Mouse (Mus musculus) hindbrain, embryonic 13.5 days (tissue): ENCODE measurements around the gene AC134908.4. TPM values are rescaled to one million over a fixed set of nuclear protein-coding genes. Genes with fewer than 3 reads are reported as not detected.

Experiments
- ATAC-seq: fragments of 200-750 bp; cut with Nextera tagmentation; 2 replicates; pipeline ENCODE4 v1.8.0; 2017; ENCODE audit warnings: moderate TSS enrichment; ENCODE audit not compliant: low FRiP score
- H3K27ac ChIP-seq: fragments of 300-500 bp; sonication (generic); 2 replicates; pipeline ENCODE4 v1.5.1; 2015; ENCODE audit warnings: inconsistent platforms, mild to moderate bottlenecking, moderate library complexity
- H3K27me3 ChIP-seq: fragments of 300-500 bp; sonication (generic); 2 replicates; pipeline ENCODE4 v1.6.1; 2015; ENCODE audit warnings: mild to moderate bottlenecking, inconsistent platforms
- H3K36me3 ChIP-seq: fragments of 300-500 bp; sonication (generic); 2 replicates; pipeline ENCODE4 v1.6.1; 2015; ENCODE audit warnings: mild to moderate bottlenecking, inconsistent platforms
- H3K4me1 ChIP-seq: fragments of 300-500 bp; sonication (generic); replicated peaks from 2 replicates; pipeline ENCODE4 v1.6.1; 2015; ENCODE audit warnings: inconsistent platforms
- H3K4me2 ChIP-seq: fragments of 300-500 bp; sonication (generic); 2 replicates; pipeline ENCODE4 v1.6.1; 2015; ENCODE audit warnings: inconsistent platforms, mild to moderate bottlenecking, moderate library complexity
- H3K4me3 ChIP-seq: fragments of 300-500 bp; sonication (generic); 2 replicates; pipeline ENCODE4 v1.5.1; 2015; ENCODE audit warnings: mild to moderate bottlenecking, inconsistent platforms
- H3K9ac ChIP-seq: fragments of 300-500 bp; sonication (generic); 2 replicates; pipeline ENCODE4 v1.6.1; 2015; ENCODE audit warnings: mild to moderate bottlenecking, inconsistent platforms
- H3K9me3 ChIP-seq: fragments of 300-500 bp; sonication (generic); 2 replicates; pipeline ENCODE4 v1.6.1; 2016; ENCODE audit warnings: inconsistent platforms
- WGBS: fragments of 180-500 bp; shearing (Covaris S2); methylation state at CpG from one replicate; pipeline ENCODE4 v1.1.7; 2015; 5-methylcytosine and 5-hydroxymethylcytosine counted together
- polyA plus RNA-seq: library from polyadenylated mRNA; unstranded; fragments of >200 nt; fragmentation: Nextera tagmentation; extraction: Ambion mirVana; gene quantifications from 2 replicates; pipeline ENCODE4 v1.2.1, GENCODE M21; 2015

AC134908.4 gene
- polyA plus RNA-seq, 1 experiment from 2014 or later, result 0.60 TPM

- peak overlapping the region; percentile 88 for H3K4me2 ChIP-seq
- H3K9me3 ChIP-seq, result no peaks in the 10 kb centered on the region
- H3K4me3 ChIP-seq, result peak overlapping the region; percentile 61
- WGBS, result under 1% methylated on average over 37 of the region's 37 CpGs
- peaks cover 57% of the 10 kb centered on the region for H3K4me1 ChIP-seq
- peak overlapping the region; percentile 70 for H3K9ac ChIP-seq
- H3K36me3 ChIP-seq, result no peaks in the 10 kb centered on the region
- peak overlapping the region; percentile 76; the same call in 1 of the 2 replicates for H3K27ac ChIP-seq
- peaks cover 6% of the 10 kb centered on the region for H3K27me3 ChIP-seq
- no peak for ATAC-seq
Measured at GRCm38 (mm10) chr17:25796211-25796771, 832 bp upstream of the AC134908.4 start.

DNA sequence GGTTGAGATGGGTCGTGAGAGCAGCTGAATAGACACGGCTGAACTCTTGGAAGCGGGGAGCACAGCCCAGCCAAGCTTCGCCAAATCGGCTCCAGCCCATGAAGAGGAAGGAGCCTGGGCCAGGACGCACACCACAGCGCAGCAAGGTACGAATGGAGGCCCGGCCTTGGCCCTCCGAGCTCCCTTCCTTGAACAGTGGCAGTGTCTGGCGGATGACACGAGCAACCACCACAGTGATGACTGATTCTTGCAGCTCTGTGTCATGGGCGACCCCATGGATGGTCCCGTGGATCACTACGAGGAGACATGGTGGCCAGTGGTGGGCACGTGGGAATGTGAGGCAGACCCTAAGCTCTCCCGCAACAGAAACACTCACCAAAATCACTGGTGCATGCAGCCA is 461 bp downstream of the AC134908.4 start:
- peak overlapping the region; percentile 93 for H3K27ac ChIP-seq
- ATAC-seq, result no peak
- H3K9me3 ChIP-seq, result no peaks in the 10 kb centered on the region
- H3K4me3 ChIP-seq, result peak overlapping the region; percentile 61
- peak overlapping the region; percentile 88 for H3K4me2 ChIP-seq
- WGBS, result 45% methylated on average over 17 of the region's 17 CpGs
- H3K4me1 ChIP-seq, result peaks cover 64% of the 10 kb centered on the region
- peak overlapping the region; percentile 70 for H3K9ac ChIP-seq
- no peaks in the 10 kb centered on the region for H3K36me3 ChIP-seq
- H3K27me3 ChIP-seq, result peaks cover 4% of the 10 kb centered on the region; the same call in 1 of the 2 replicates

DNA sequence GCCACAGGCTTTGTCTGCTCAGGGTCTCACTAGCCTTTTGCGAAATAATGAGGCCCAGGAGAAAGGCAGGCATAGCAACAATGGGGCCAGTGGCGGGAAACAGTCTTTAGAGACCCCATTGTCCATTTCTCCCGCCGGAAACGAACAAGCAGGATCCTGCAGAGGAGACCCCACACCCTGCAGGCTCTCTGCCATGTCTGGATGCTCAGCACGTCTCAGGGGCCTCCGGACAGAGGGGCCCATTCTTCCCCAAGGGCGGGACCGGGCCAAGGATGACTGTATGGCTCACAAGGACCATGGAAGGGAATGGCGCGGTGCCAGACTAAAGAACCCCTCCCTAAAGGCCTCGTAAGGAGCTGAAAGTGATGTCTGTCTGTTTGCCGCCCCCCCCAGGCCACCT is 1.3 kb downstream of the AC134908.4 start:
- Histone ChIP-seq H3K27me3 (peaks cover 4% of the 10 kb centered on the region; the same call in 1 of the 2 replicates), H3K4me2 (peak overlapping the region; percentile 88), H3K4me1 (peaks cover 64% of the 10 kb centered on the region), H3K9me3 (no peaks in the 10 kb centered on the region), H3K4me3 (peak overlapping the region; percentile 61; the same call in 1 of the 2 replicates), H3K9ac (peak overlapping the region; percentile 70; the same call in 1 of the 2 replicates), H3K36me3 (peaks cover 7% of the 10 kb centered on the region), H3K27ac (peak overlapping the region; percentile 93)
- no peak for ATAC-seq
- WGBS, result 10% methylated on average over 13 of the region's 13 CpGs

DNA sequence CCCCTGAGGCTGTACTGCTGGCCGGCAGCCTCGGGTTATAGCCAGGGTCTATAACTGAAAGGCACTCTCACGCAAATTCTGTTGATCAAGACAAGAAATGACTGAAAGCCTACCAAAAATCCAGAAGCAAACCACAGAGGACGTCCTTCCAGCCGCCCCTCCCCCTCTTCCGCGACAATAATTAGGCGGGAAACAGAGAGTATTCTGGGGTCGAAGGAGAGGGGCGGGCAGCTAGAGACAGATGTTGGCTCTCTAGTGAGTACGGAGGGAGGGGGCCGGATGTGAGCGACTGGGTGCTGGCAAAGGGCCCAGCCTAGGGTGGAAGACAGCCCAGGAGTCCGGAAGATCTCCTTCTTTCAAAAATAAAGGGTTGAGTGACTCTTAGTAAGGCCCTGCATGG is 2.8 kb downstream of the AC134908.4 start, which contains the start of gene Fam173a:
TSS of gene Fam173a (minus strand) at position 287 of the 400 bp plus-strand sequence.
- H3K4me1 ChIP-seq, result peaks cover 64% of the 10 kb centered on the region
- H3K9me3 ChIP-seq, result no peaks in the 10 kb centered on the region
- peak; percentile 62 for ATAC-seq
- H3K36me3 ChIP-seq, result peaks cover 20% of the 10 kb centered on the region
- 1% methylated on average over 14 of the region's 14 CpGs for WGBS
- H3K4me3 ChIP-seq, result peak within 1 kb of the TSS; percentile 78
- H3K4me2 ChIP-seq, result peak within 1 kb of the TSS; percentile 88
- H3K27me3 ChIP-seq, result peaks cover 4% of the 10 kb centered on the region; the same call in 1 of the 2 replicates
- H3K9ac ChIP-seq, result peak within 1 kb of the TSS; percentile 90
- peak within 1 kb of the TSS; percentile 93 for H3K27ac ChIP-seq

DNA sequence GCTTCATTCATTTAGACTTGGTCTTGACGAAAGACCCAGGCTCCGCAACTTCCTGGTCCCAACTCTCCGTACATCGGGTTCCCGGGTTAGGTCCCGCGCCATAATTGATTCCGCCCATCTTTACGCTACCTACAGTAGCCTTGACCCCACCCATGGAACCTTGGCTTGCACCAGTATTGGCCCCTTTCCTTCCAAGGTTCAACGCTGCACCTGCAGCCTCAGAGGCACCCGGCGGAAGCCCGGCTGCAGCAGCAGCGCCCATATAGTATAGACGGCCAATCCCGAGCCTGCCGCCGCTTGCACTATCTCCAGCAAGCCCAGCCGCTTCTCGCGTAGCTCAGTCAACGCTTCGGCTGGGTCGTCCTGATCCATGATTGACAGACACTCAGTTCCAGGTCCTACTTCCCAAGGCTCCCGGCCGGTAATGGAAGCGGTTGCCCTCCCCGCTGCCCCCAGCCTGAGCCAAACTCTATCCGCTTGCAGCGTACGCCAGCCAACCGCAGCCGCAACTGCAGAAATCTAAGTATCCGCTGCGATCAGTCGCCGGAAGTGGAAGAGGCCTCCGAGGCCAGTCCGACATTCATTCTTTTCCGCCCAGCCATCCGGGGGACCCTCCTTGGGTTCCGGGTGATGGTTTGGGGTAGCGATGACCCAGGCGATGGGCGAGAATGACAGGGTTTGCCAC is 3.5 kb downstream of the AC134908.4 start:
- Histone ChIP-seq H3K36me3 (peaks cover 23% of the 10 kb centered on the region), H3K27ac (peak overlapping the region; percentile 93), H3K9me3 (no peaks in the 10 kb centered on the region), H3K9ac (peak overlapping the region; percentile 90), H3K4me2 (peak overlapping the region; percentile 88), H3K4me1 (peaks cover 60% of the 10 kb centered on the region), H3K27me3 (peaks cover 4% of the 10 kb centered on the region; the same call in 1 of the 2 replicates), H3K4me3 (peak overlapping the region; percentile 78)
- peak; percentile 66 for ATAC-seq
- WGBS, result under 1% methylated on average over 45 of the region's 45 CpGs

- peaks cover 54% of the 10 kb centered on the region for H3K4me1 ChIP-seq
- H3K27ac ChIP-seq, result peak overlapping the region; percentile 93
- peaks cover 3% of the 10 kb centered on the region; the same call in 1 of the 2 replicates for H3K27me3 ChIP-seq
- ATAC-seq, result no peak
- H3K9ac ChIP-seq, result peak overlapping the region; percentile 90
- H3K9me3 ChIP-seq, result no peaks in the 10 kb centered on the region
- H3K4me2 ChIP-seq, result peak overlapping the region; percentile 88
- WGBS, result 27% methylated on average over 19 of the region's 19 CpGs
- peaks cover 23% of the 10 kb centered on the region for H3K36me3 ChIP-seq
- H3K4me3 ChIP-seq, result peak overlapping the region; percentile 78
Measured at GRCm38 (mm10) chr17:25791320-25791842, 4.1 kb downstream of the AC134908.4 start.

GRCm38 (mm10) chr17:25786781-25787504 is 8.5 kb downstream of the AC134908.4 start:
- Histone ChIP-seq H3K36me3 (peaks cover 46% of the 10 kb centered on the region), H3K9ac (0 out of 2 replicates have a peak overlapping the region, but pooled peaks have one; percentile 13), H3K27me3 (no peaks in the 10 kb centered on the region), H3K4me1 (peaks cover 46% of the 10 kb centered on the region), H3K27ac (no peak overlapping the region), H3K9me3 (no peaks in the 10 kb centered on the region), H3K4me3 (no peak overlapping the region), H3K4me2 (no peak overlapping the region)
- no peak for ATAC-seq
- WGBS, result 94% methylated on average over 9 of the region's 9 CpGs

GRCm38 (mm10) chr17:25786280-25786679 is 9.2 kb downstream of the AC134908.4 start, which contains the start of gene Ccdc78:
Ccdc78 (plus strand) TSS chr17:25786580.
- 84% methylated on average over 3 of the region's 3 CpGs for WGBS
- H3K9me3 ChIP-seq, result no peaks in the 10 kb centered on the region
- peaks cover 41% of the 10 kb centered on the region for H3K4me1 ChIP-seq
- peak within 1 kb of the TSS; percentile 90 for H3K4me2 ChIP-seq
- peaks cover 53% of the 10 kb centered on the region for H3K36me3 ChIP-seq
- H3K9ac ChIP-seq, result peak within 1 kb of the TSS; percentile 88
- peak within 1 kb of the TSS; percentile 91 for H3K27ac ChIP-seq
- no peak for ATAC-seq
- H3K4me3 ChIP-seq, result peak within 1 kb of the TSS; percentile 74
- H3K27me3 ChIP-seq, result no peaks in the 10 kb centered on the region

DNA sequence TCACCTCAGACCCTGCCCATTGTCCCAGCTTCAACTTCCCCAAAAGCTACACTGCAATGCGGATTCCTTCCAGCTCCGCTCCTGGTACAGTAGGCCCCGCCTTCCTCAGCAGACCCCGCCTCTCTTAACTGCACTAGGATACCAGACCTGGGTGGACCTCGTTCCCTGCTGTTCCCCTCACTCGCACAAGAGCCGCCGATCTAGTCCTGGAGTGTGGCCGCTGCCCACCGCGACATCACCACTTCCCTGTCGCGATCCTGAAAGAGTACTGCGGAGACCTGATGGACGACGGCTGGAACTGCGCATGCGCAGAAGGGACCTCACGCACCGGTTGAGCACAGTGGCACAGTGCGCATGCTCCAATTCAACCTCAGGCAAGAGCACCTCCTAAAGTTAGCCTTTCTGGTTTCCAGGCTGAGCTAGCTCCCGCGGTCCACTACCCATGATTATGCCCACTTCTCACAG is 10.1 kb downstream of the AC134908.4 start, which contains the start of gene Haghl:
TSS of gene Haghl (minus strand) at position 393 of the 465 bp plus-strand sequence.
- ATAC-seq, result peak; percentile 82
- under 1% methylated on average over 23 of the region's 23 CpGs for WGBS
- Histone ChIP-seq H3K9me3 (no peaks in the 10 kb centered on the region), H3K4me2 (peak within 1 kb of the TSS; percentile 90), H3K36me3 (peaks cover 63% of the 10 kb centered on the region), H3K27ac (peak within 1 kb of the TSS; percentile 91), H3K4me1 (peaks cover 32% of the 10 kb centered on the region), H3K9ac (peak within 1 kb of the TSS; percentile 88), H3K27me3 (no peaks in the 10 kb centered on the region), H3K4me3 (peak within 1 kb of the TSS; percentile 74)

DNA sequence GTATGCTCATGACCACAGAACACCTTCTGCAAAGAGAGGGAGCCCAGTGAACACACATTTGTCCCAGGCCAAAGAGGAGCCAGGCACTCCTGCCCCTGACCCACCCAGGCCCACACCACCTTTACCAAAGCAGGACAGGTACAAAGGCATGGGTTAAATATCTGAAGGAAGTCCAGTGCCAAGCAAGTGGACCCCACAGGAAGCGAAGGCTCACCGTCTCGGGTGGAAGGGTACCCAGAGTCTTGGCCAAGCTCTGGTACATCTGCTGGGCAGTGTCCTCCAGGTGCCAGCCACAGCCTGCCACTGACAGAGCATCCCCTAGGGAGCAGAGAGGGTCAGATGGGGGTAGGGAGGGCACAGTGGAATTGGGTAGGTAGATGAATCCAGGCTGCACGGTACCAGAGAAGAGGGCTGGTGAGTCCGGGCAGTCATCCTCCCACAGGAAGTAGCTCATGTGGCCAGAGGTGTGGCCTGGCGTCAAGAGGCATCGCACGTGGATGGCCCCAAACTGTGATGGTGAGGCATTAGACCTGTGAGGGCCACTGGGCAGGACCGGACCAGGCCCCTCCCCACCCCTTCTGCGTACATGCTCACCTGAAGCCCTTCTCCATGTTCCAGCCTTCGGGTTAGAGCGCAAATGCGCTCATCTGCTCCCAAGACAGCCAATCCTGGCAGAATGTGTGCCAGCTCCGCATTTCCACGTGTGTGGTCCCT is 11.4 kb downstream of the AC134908.4 start:
- peak overlapping the region; percentile 91; the same call in 1 of the 2 replicates for H3K27ac ChIP-seq
- H3K4me2 ChIP-seq, result peak overlapping the region; percentile 90
- WGBS, result 86% methylated on average over 15 of the region's 15 CpGs
- H3K9me3 ChIP-seq, result no peaks in the 10 kb centered on the region
- peak overlapping the region; percentile 74 for H3K4me3 ChIP-seq
- peaks cover 62% of the 10 kb centered on the region for H3K36me3 ChIP-seq
- H3K9ac ChIP-seq, result peak overlapping the region; percentile 88
- H3K27me3 ChIP-seq, result no peaks in the 10 kb centered on the region
- ATAC-seq, result no peak
- peaks cover 31% of the 10 kb centered on the region for H3K4me1 ChIP-seq

- Histone ChIP-seq H3K4me3 (0 out of 2 replicates have a peak overlapping the region, but pooled peaks have one; percentile 74), H3K36me3 (peaks cover 65% of the 10 kb centered on the region), H3K9me3 (no peaks in the 10 kb centered on the region), H3K27me3 (no peaks in the 10 kb centered on the region), H3K9ac (peak overlapping the region; percentile 88), H3K4me1 (peaks cover 31% of the 10 kb centered on the region), H3K27ac (no peak overlapping the region), H3K4me2 (0 out of 2 replicates have a peak overlapping the region, but pooled peaks have one; percentile 13)
- ATAC-seq, result no peak
- WGBS, result 66% methylated on average over 7 of the region's 7 CpGs
Measured at GRCm38 (mm10) chr17:25783086-25783485, 12.4 kb downstream of the AC134908.4 start.
